Mouse (Mus musculus): ENCODE data around the gene Snrpf.

Gene Snrpf

DNA sequence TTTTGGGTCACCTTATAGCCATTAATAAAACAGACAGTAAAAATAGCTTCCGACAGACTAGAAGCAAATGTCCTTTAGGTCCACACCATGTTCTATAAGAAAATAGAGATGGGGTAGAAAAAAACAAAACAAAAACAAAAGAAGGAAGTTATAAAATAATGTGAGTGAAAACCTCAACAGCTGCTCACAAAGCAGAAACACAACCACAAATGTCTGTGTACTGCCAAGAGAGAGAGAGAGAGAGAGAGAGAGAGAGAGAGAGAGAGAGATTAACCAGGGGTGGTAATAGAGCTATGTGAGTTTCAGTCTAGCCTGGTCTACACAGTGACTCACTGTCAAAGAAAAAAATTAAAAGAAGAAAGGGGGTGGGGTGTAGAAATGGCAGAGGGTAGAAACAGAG, 47.9 kb downstream of the Snrpf start:
- in situ Hi-C loops (cut with MboI; ENCODE audit: unreplicated experiment in 2 of 2), result loop anchor here in 1 of 2 experiments (5.0 to 10.0 kb wide), 2 partner anchors 36 to 377 kb away; partner anchors contain the start of gene Cdk17

DNA sequence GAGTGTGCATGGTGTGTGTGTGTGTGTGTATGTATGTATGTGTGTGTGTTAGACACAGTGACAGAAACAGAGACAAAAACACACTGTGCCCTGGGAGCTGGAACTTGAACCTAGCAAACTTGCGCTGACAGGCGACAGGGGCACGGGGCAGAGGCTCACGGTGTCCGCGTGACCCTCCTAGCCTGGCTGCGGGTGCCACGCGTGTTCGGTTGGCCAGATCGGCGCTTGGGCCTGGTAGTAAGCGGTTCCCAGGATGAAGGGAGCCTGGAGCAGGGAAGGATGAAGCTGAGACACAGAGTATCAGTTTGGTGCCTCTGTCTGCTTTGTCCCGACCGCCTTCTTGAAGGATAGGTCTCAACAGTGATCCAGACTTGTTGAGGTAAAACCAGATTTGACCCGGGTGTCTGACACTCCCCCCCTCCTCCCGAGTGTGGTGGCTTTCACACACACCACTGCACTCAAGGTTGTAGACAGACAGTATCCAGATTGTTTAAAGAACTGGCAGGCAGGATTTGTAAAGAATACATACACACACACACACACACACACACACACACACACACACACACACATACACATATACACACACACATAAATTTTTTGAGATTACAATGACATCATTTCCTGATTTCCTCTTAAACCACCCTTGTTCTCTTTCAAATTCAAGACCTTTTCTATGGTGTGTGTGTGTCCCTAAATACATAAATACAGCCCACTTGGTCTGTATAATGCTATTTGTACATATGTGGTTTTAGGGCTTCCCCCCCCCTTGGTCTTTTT, 48.9 kb downstream of the Snrpf start, which contains the start of gene Ccdc38:
Gene Ccdc38, plus strand, starts transcription at position 202 of the 780 bp plus-strand sequence.
- in situ Hi-C loops (cut with MboI; ENCODE audit: unreplicated experiment in 2 of 2), result loop anchor here in 1 of 2 experiments (5.0 to 10.0 kb wide), 2 partner anchors 37 to 376 kb away; partner anchors contain the start of gene Cdk17

DNA sequence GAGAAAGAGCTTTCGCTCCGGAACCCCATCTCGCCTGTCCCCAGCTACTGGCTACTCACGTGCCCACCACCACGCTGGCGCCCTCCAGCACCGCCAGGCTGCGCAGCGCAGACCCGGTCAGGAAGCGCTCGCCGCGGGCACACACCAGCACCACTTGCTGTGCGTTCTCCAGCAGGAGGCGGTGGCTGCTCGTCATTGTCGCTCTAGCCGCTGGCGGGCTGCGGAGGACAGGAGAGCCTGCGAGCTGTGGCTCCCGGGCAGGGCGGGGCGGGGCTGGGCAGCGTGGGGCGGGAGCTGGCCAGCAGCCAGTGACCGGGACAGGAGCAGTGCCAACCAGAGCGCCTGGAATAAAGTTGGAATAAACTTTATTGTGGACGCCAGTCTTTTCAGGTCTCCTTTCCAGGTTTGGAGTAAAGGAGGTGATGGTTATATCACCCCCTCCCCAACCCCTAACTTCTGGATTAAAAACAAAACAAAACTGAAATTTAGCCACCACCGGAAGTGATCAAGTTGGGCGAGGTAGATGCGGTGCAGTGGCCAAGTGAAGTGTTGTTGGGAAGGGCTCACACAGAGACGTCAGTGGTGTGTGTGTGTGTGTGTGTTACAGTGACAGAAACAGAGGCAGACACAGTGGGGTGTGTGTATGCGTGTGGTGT, 49.6 kb downstream of the Snrpf start, which contains the start of gene Amdhd1:
Gene Amdhd1, minus strand, starts transcription at position 259 of the 656 bp plus-strand sequence.
- in situ Hi-C loops (cut with MboI; ENCODE audit: unreplicated experiment in 2 of 2), result loop anchor here (5.0 to 10.0 kb wide), 4 partner anchors 37 to 375 kb away; partner anchors contain the start of gene Cdk17 (in 1 of the 2)

DNA sequence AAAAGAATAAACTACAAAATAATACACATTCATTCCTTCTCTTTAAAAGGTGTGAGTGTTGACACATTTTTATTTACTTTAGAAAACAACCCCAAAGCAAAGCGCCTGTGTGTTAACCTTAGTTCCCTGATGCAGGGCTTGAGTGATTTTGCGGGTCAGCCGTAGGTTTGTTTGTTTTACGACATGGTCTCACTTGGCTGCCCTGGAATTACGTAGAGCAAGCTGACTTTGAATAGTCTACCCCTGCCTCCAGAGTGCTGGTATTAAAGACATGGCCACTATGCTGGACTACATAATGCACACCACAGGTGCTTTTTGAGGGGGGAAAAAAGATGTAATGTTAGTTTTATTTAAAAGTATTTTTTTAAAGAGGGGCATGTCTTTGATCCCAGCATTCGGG, 50.7 kb downstream of the Snrpf start:
- in situ Hi-C loops (cut with MboI; ENCODE audit: unreplicated experiment in 2 of 2), result loop anchor here in 1 of 2 experiments (5.0 kb wide), 2 partner anchors 43 to 47 kb away; no protein-coding TSS in a partner anchor

DNA sequence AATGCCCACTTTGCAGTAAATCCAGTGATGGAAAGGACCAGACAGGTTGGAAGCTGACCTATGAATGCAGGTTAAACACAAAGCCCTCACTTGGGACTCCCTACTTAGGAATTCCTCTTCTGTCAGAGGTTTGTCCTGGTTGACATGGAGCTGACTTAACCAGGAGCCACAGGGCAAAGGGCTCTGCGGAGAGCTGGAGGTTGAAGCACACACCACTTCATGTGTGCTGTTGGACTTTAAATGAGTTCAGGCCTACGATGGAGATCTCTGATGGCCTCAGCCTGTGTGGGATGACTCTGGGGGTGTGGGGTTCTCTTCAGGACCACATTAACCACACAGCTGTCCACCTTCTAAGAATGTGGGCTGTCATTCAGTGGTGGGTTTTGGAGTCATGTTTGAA, 51.2 kb downstream of the Snrpf start:
- in situ Hi-C loops (cut with MboI; ENCODE audit: unreplicated experiment in 2 of 2), result loop anchor here in 1 of 2 experiments (5.0 kb wide), 2 partner anchors 44 to 46 kb away; no protein-coding TSS in a partner anchor

All from v-Abl transformed pro-B cells (cell line).